Mouse (Mus musculus): Measurements from ENCODE around the gene Cnih4.

GRCm38 (mm10) chr1:181170210-181170609, 25.7 kb downstream of the Cnih4 start:
- TF ChIP-seq POLR2A (IDR thresholded peaks at IDR 0.05; ENCODE audit: borderline replicate concordance, insufficient read depth, low read length) (no peak), CTCF (IDR thresholded peaks at IDR 0.05; ENCODE audit: borderline replicate concordance, insufficient read depth, low read depth, low read length) (no peak)

Data from cerebellum, adult 2 months (tissue).